Mouse (Mus musculus): ENCODE measurements at regions not wholly inside any gene's neighbourhood (a gene's known extent, or its start where the extent isn't known, plus 50 kb on each side); places are given as distances from the start of the nearest gene placed in this dataset.
A peak's percentile ranks its signal among the peaks of the same experiment; 100 is the strongest.

DNA sequence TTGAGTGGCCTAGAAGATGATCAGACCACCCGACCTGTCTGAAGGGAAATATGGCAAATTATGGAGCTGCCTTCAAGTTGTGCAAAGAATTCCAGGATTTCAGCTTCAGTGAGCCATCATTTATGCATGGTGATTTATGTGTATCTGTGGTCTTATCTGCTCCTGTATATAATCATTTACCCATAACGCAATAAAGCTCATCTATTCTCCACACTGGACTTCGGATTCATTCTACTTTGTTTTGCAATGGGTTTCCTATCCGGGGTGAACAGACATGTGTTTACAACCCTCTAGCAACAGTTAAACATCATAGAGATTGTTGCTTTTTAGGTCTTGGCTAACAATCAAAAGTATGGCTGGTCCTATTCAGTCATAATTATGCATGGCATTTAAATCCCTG, 145.1 kb downstream of the Pcdh10 start:
- DNase-seq (ENCODE audit: low spot score), result no peak

GRCm38 (mm10) chr3:45547091-45547490, 168.9 kb downstream of the Pcdh10 start:
- DNase-seq (ENCODE audit: low spot score), result no peak

DNA sequence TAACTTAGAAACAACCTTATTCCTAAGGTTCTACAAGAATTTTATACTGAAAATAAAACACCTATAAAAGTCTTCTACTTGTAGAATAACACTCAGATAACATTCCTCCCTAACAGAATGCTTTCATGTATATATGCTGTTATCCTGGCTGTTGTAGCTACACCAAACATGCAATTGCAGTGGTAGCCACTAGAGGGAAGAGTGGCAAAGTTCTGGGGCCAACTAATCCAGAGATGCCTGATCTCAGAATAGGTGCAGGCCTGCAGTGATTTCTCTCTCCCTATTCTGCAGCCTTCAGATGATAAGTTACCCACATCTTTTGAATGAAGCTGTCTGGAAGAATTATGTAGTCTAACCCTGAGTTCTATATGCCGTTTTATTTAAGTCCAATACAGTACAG, 177.5 kb downstream of the Pcdh10 start:
- peak; percentile 81 for DNase-seq (ENCODE audit: low spot score)

- no peak for DNase-seq (ENCODE audit: low spot score)
Measured at GRCm38 (mm10) chr3:45572995-45573394, 194.8 kb downstream of the Pcdh10 start.

DNA sequence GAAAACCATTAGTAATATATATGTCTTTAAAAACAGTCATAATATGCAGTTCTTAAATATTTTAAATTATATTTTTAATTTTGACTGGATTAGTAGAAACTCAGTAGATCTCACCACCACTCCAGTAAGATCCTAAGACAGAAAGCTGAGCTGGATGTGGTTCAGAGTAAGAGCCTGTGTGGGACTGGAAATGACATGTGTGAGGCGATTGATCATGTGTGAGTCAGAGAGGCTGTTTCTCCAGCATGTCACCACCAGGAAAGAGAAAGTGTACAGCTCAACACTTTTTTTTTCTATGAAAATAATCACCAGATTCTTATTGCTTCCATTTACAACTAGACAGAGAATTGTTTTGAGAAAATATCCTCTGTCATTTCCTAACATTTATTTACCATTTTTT, 198.8 kb downstream of the Pcdh10 start:
- DNase-seq (ENCODE audit: low spot score), result no peak

DNA sequence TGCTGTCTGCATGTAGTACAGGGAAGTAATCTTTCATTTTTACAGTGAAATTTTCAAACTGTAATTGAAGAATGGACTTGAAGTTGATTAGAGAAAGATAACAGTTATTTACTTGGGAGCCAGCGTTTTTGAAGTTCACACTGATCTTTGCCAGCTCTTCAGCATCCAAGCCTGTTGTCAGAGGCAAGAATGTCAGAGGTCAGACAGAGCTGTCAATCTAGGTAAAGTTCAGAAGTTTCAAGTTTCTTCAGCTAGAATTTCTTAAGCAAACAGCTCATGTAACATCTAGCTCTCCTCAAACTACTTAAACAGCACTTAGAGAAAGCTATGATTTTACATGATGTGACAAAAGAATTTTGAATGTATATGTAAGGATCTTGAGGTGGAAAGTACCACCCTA, 215.4 kb downstream of the Pcdh10 start:
- DNase-seq (ENCODE audit: low spot score), result peak; percentile 64

GRCm38 (mm10) chr3:45602278-45602677, 224.1 kb downstream of the Pcdh10 start:
- no peak for DNase-seq (ENCODE audit: low spot score)

DNA sequence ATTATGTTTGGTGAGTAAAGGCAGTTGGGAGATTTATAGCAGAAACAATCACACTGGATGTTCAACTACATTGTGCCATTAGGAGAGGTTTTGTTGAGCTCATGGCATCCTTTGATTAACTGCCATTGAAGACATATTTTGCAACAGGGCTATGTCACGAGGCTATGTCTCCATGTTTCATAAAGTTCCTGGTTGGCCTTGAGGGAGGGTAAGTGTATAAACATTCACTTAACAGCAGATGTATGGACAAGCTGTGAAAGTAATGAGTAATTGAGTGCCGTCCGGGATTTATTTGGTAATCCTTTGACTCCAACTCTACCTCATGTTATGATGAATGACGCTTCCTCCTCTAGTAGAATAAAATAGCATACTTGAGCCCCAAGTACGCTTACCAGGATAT, 225.0 kb downstream of the Pcdh10 start:
- DNase-seq (ENCODE audit: low spot score), result no peak

- DNase-seq (ENCODE audit: low spot score), result no peak
Measured at GRCm38 (mm10) chr3:45620729-45621128, 242.5 kb downstream of the Pcdh10 start.

DNA sequence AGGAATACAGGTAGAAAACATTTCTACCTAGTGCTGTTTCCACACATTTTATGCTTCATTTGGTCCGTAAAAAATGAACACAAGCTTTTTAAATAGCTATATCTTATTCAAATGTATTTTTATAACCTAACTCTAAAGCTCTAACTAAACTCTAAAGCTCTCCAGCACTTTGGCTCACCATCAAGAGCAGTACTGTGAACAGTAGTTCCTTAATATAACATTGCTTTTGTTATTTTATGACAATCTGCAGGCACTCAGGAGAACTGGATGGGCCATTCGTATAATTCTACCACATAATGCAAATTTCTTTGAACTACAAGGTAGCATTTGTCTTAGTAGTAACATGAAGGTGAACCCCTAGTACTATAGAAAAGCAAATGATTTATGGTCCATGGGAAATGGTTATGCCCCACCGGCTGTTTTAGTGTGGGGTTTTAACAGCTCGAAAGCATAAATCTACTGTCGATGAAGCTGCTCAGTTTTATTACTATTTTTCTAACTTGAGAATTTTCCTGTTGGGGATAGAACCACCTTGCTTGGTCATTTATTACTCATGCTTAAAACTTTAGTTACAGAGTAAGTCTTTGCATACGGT, 267.8 kb downstream of the Pcdh10 start:
- DNase-seq (ENCODE audit: low spot score), result no peak

- no peak for DNase-seq (ENCODE audit: low spot score)
Measured at GRCm38 (mm10) chr3:45649361-45649760, 271.2 kb downstream of the Pcdh10 start.

DNA sequence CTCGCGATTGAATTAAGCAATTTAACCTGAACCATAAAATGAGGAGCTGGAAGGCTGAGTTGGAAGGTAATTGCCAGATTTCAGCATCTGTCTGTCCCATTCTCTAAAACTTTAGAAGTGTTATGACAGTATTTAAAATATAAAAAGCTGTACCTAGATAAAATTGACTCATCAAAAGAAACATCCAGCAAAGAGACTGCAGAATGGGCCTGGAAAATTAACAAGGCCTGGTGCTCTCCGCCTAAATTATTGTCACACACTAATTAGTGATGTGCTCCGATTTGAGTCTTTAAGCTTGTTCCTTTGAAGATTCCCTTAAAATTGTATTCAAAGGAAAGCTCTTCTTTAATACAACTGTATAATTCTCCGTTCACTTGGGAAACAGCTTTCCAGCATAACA, 278.8 kb downstream of the Pcdh10 start:
- no peak for DNase-seq (ENCODE audit: low spot score)

GRCm38 (mm10) chr3:45658093-45658776, 280.0 kb downstream of the Pcdh10 start:
- no peak for DNase-seq (ENCODE audit: low spot score)

- DNase-seq (ENCODE audit: low spot score), result no peak
Measured at GRCm38 (mm10) chr3:45659052-45659451, 280.9 kb downstream of the Pcdh10 start.

GRCm38 (mm10) chr3:45670434-45670833, 292.2 kb downstream of the Pcdh10 start:
- no peak for DNase-seq (ENCODE audit: low spot score)

DNA sequence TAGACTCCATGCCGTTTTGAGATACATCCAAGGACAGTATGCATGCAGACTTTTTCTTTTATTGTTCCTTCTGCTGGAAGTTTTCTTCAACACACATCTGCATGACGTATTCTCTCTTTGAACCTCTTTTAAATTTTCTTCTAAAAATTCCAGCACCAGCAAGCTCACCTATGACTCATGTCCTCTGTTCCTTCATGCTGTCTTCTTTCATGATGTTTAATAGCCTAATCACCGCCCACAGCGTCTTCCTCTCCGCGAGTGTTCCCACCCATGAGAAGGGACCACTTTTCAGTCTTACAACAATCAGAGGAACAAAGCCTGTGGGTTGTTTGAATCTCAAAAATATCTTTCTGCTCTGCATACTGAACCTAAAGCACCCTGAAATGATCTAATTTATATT, 299.5 kb downstream of the Pcdh10 start:
- no peak for DNase-seq (ENCODE audit: low spot score)

GRCm38 (mm10) chr3:45681410-45681809, 303.2 kb downstream of the Pcdh10 start:
- peak; percentile 45 for DNase-seq (ENCODE audit: low spot score)

GRCm38 (mm10) chr3:45707891-45708290, 329.7 kb downstream of the Pcdh10 start:
- DNase-seq (ENCODE audit: low spot score), result no peak

All from embryo, embryonic 10 days (tissue).